Mouse (Mus musculus) midbrain, embryonic 11.5 days (tissue): ENCODE measurements around the gene Foxp1. TPM values are rescaled to one million over a fixed set of nuclear protein-coding genes. Genes with fewer than 3 reads are reported as not detected.

Experiments
- ATAC-seq: fragments of 200-750 bp; cut with Nextera tagmentation; 2 replicates; pipeline ENCODE4 v1.8.0; 2017; ENCODE audit warnings: moderate TSS enrichment, moderate library complexity; ENCODE audit not compliant: low FRiP score
- DNase-seq: peaks from one replicate; pipeline ENCODE4 v3.0.0; 2015; ENCODE audit warnings: low spot score; ENCODE audit errors: missing footprints
- H3K27ac ChIP-seq: fragments of 300-500 bp; sonication (generic); 2 replicates; pipeline ENCODE4 v1.5.1; 2014; ENCODE audit warnings: low read depth, low read length
- H3K27me3 ChIP-seq: fragments of 300-500 bp; sonication (generic); 2 replicates; pipeline ENCODE4 v1.6.1; 2014; ENCODE audit warnings: mild to moderate bottlenecking, low read length, moderate library complexity, mixed read lengths; ENCODE audit not compliant: control insufficient read depth, insufficient read depth
- H3K36me3 ChIP-seq: fragments of 300-500 bp; sonication (generic); 2 replicates; pipeline ENCODE4 v1.6.1; 2014; ENCODE audit warnings: mild to moderate bottlenecking, low read length, moderate library complexity, mixed read lengths; ENCODE audit not compliant: control insufficient read depth, insufficient read depth
- H3K4me1 ChIP-seq: fragments of 300-500 bp; sonication (generic); 2 replicates; pipeline ENCODE4 v1.6.1; 2014; ENCODE audit warnings: low read length; ENCODE audit not compliant: control insufficient read depth, insufficient read depth
- H3K4me2 ChIP-seq: fragments of 300-500 bp; sonication (generic); 2 replicates; pipeline ENCODE4 v1.6.1; 2014; ENCODE audit warnings: mild to moderate bottlenecking, moderate library complexity
- H3K4me3 ChIP-seq: fragments of 300-500 bp; sonication (generic); 2 replicates; pipeline ENCODE4 v1.5.1; 2014; ENCODE audit warnings: low read depth, low read length
- H3K9ac ChIP-seq: fragments of 300-500 bp; sonication (generic); 2 replicates; pipeline ENCODE4 v1.6.1; 2014; ENCODE audit warnings: low read length
- H3K9me3 ChIP-seq: fragments of 300-500 bp; sonication (generic); 2 replicates; pipeline ENCODE4 v1.6.1; 2016; ENCODE audit warnings: low read length; ENCODE audit not compliant: control insufficient read depth
- WGBS: fragments of 180-500 bp; shearing (Covaris S2); extraction: QIAGEN DNeasy Blood & Tissue Kit; methylation state at CpG from one replicate; pipeline ENCODE4 v1.1.7; 2014; 5-methylcytosine and 5-hydroxymethylcytosine counted together
- polyA plus RNA-seq: library from polyadenylated mRNA; unstranded; fragments of >200 nt; fragmentation: Nextera tagmentation; extraction: Ambion mirVana; gene quantifications from 2 replicates; pipeline ENCODE4 v1.2.1, GENCODE M21; 2014

Foxp1 gene
- polyA plus RNA-seq, 1 experiment from 2014 or later: 86.2 TPM

DNA sequence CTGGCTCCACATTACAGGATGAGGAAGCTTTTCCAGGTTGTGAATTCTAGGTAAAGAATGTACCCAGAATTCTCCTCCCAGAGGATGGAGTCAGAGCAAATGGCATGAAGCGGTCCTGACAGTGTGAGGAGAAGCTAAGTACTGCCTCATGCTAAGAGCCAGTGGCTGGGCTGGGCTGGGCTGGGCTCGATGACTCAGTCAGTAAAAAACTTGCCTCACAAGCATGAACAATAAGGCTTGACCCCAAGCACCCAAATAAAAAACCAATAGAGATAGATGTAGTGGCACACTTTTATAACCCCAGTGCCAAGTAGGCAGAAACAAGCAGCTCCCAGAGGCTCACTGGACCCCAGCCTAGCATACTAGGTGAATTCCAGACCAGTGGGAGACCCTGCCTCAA lies 304.7 kb downstream of the Foxp1 start:
- no peaks in the 10 kb centered on the region for H3K27me3 ChIP-seq
- ATAC-seq: no peak
- H3K9me3 ChIP-seq: no peaks in the 10 kb centered on the region
- H3K4me2 ChIP-seq: no peak overlapping the region
- DNase-seq: peak; percentile 68
- WGBS: 84% methylated on average over 2 of the region's 2 CpGs
- no peaks in the 10 kb centered on the region; the same call in 1 of the 2 replicates for H3K4me1 ChIP-seq
- no peak overlapping the region for H3K4me3 ChIP-seq
- no peak overlapping the region for H3K9ac ChIP-seq
- H3K27ac ChIP-seq: no peak overlapping the region
- no peaks in the 10 kb centered on the region for H3K36me3 ChIP-seq

DNA sequence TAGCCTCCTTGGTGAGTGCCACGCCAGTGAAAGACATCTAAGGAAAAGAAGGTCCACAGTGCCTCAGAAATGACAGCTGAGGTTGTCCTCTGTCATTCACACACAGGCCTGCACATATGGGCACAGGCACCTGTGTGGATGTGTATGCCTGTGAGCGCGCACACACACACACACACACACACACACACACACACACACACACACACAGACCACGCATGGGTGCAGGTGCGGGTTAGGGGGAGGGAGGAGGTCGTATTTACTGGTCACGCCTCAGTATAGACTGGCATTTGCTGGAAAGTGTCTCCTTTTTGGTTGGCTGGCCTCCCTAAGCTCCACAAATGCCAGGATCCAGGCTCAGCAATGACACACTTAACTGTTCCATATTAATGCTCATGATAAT lies 305.4 kb downstream of the Foxp1 start:
- Histone ChIP-seq H3K4me2 (no peak overlapping the region), H3K4me1 (peaks cover 2% of the 10 kb centered on the region; the same call in 1 of the 2 replicates), H3K27me3 (no peaks in the 10 kb centered on the region), H3K9me3 (no peaks in the 10 kb centered on the region), H3K4me3 (no peak overlapping the region), H3K27ac (no peak overlapping the region), H3K36me3 (no peaks in the 10 kb centered on the region), H3K9ac (no peak overlapping the region)
- peak; percentile 84 for DNase-seq
- 77% methylated on average over 7 of the region's 7 CpGs for WGBS
- no peak for ATAC-seq

DNA sequence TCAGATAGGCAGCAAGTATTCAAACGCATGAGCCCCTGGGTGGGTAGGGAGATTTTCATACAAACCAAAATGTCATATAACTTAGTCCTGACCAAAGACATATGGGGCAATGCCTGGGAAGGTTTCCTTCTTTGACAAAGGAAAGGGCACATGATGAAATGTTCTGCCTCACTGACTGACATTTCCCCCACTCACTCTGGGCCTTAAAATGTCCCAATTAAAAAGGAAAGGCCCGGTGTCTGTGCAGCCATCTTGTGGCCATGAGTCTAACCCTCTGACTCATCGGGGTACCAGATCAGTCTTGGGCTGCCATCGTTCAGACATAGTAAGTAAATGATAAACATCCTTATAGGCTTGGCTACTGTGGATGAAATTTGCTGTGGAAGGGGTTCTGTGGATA lies 310.1 kb downstream of the Foxp1 start:
- 84% methylated on average over 4 of the region's 4 CpGs for WGBS
- peak; percentile 75 for DNase-seq
- H3K27ac ChIP-seq: no peak overlapping the region

DNA sequence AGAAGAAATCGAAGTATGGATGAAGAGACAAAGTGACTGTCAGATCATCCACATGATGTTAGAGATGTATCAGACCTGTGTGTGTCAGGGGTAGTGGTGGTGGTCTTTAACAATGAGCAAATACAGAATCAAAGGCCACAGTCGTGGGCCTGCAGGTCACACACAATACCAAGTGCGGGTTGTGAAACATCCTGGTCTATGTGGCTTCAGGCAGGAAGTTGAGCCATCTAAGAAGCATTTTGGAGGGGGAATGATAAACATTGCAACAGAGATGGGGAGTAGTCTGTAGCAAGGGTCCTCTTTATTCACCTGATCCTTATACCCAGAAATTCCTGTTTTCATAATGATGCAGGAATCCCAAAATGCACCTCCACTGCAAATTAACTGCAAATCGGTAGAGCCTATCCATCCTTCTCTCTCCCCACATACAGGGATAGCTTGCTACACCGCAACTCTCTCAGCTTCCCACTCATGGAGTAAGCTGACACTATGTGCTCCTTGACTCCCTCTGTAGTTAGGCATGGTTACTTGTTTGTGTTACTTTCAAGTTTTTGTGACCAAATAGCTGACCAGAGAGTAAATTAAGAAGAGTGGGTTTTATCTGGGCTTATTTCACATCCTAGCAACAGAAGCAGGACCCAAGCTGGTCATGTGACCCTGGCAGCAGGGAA lies 310.7 kb downstream of the Foxp1 start:
- WGBS: 83% methylated on average over 5 of the region's 5 CpGs
- no peak for ATAC-seq
- H3K4me1 ChIP-seq: peaks cover 13% of the 10 kb centered on the region

More for the DNA sequence above, 310.1 kb downstream of the Foxp1 start:
- no peaks in the 10 kb centered on the region for H3K9me3 ChIP-seq
- no peak overlapping the region for H3K9ac ChIP-seq
- ATAC-seq: no peak
- no peaks in the 10 kb centered on the region for H3K27me3 ChIP-seq
- peaks cover 8% of the 10 kb centered on the region for H3K4me1 ChIP-seq
- no peaks in the 10 kb centered on the region for H3K36me3 ChIP-seq
- H3K4me3 ChIP-seq: no peak overlapping the region
- H3K4me2 ChIP-seq: no peak overlapping the region

DNA sequence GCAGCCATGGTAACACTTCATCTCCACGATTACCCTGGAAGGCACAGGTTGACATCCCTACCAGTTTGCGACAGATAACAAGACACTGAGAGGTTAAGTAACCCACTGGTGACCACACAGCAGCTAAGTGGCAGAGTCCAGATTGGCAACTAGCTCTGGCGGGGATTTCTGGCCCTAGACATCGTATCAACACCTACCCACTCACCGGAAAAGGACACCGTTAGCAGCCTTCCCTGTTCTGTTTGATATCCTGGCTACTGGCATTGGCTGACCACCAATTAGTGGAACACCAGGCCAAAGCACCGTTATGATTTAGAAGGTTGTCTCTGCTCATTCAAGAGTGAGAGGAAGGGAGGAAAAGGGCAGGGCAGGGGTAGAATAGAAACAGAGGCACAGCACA lies 312.4 kb downstream of the Foxp1 start:
- H3K4me3 ChIP-seq: no peak overlapping the region
- H3K27me3 ChIP-seq: no peaks in the 10 kb centered on the region
- H3K4me1 ChIP-seq: peaks cover 27% of the 10 kb centered on the region
- H3K4me2 ChIP-seq: no peak overlapping the region
- peak; percentile 73 for DNase-seq
- H3K36me3 ChIP-seq: no peaks in the 10 kb centered on the region
- no peak overlapping the region for H3K9ac ChIP-seq
- WGBS: 91% methylated on average over 7 of the region's 7 CpGs
- H3K9me3 ChIP-seq: no peaks in the 10 kb centered on the region
- no peak for ATAC-seq
- H3K27ac ChIP-seq: no peak overlapping the region

More for the DNA sequence above, 310.7 kb downstream of the Foxp1 start:
- Histone ChIP-seq H3K9ac (no peak overlapping the region), H3K4me2 (no peak overlapping the region), H3K4me3 (no peak overlapping the region), H3K36me3 (no peaks in the 10 kb centered on the region), H3K27me3 (no peaks in the 10 kb centered on the region), H3K9me3 (no peaks in the 10 kb centered on the region), H3K27ac (no peak overlapping the region)
- DNase-seq: peak; percentile 62

DNA sequence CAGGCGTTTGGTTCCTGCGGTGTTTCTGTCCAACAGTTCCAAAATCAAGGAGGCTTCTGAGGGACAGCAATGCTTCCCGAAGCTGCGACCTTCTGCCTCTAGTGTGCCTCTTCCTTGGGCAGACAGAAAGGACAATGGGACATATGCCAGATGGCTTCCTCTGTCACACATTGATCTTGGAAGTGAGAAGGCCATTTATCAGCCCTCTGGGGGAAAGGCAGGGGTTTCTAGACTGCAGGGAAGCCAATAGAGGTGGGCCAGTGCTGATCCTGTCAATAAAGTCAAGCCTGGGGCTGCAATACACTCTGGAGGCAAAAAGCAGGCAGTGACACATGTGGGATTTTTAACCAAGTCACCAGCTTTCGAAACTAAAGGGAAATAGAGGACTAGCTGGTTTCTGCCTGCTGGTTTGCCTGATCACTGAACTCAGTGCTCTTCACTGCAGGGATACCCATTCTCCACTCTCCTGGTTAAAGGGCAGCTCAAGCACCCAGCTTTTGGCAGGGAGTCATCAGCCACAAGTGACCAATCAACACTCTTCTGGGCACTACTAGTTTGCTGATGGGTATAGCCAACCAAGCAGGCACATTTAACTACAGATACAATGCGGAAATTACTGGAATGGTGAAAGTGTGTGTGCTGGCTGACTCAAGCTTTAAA lies 315.2 kb downstream of the Foxp1 start:
- no peak overlapping the region for H3K4me2 ChIP-seq
- no peaks in the 10 kb centered on the region for H3K9me3 ChIP-seq
- no peaks in the 10 kb centered on the region for H3K27me3 ChIP-seq
- 45% methylated on average over 6 of the region's 6 CpGs for WGBS
- peak; percentile 86 for DNase-seq
- H3K4me3 ChIP-seq: no peak overlapping the region
- H3K27ac ChIP-seq: no peak overlapping the region
- ATAC-seq: no peak
- H3K36me3 ChIP-seq: no peaks in the 10 kb centered on the region
- peaks cover 52% of the 10 kb centered on the region for H3K4me1 ChIP-seq
- no peak overlapping the region for H3K9ac ChIP-seq

DNA sequence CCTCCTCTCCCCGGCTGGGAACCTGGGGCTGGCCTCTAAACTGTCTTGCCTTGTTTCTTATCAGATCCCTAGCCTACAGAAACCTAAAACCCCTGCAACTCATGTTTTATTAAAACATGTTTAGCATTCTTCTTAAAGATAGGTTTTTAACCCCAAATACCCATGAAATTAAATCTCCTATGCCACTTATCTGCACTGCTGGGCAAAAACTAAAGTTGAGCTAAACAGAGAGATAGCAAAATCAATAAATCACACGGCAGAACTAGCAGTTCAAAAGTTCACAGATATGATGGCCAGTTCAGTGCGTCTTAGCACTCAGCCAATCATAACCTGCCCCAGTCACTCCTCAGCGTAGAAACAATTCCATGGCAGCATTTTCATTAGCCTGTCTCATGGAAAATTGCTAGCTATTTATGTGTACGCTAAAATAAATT lies 316.1 kb downstream of the Foxp1 start:
- H3K4me1 ChIP-seq: peaks cover 54% of the 10 kb centered on the region
- no peak overlapping the region for H3K4me3 ChIP-seq
- H3K4me2 ChIP-seq: no peak overlapping the region
- H3K9me3 ChIP-seq: no peaks in the 10 kb centered on the region
- H3K9ac ChIP-seq: no peak overlapping the region
- DNase-seq (peak; percentile 86), ATAC-seq (no peak)
- H3K27me3 ChIP-seq: no peaks in the 10 kb centered on the region
- 36% methylated on average over 5 of the region's 5 CpGs for WGBS
- no peaks in the 10 kb centered on the region for H3K36me3 ChIP-seq
- no peak overlapping the region for H3K27ac ChIP-seq

DNA sequence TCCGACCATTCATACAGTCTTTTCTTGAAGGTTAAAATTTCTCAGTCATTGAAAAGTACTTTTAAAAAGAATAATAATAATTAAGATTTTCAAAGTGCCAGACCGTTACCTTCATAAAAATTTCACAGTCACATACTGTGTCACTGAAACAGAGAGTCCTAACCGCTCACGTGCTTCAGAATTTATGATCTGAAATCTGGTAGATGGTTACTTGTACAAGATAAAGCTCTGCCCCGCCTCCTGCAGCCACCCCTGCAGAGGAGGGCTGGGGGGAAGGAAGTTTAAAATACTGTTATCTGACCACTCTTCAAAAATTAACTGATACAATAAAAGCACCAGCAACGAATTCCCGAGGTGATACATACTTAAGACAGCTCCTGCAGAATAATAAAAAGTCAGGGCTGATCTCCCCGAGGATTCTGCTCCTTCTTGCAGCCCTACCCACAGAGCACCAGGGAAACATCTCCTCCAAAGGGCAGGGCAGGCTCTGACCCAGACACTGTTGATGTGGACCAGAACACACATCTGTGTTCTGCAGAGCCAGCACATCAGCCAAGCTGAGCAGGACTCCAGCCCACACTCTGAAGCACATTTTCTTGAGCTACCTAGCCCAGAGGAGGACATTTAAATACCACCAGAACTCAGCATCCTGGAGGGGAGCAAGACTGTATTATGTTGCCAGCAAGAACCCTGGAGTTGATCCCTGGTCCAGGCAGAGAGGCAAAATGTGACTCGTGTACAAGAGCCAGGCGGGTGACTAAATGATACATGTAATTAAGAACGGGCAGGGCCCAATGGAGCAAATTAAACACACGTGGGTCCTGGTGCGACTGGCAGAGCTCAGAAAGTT lies 316.7 kb downstream of the Foxp1 start:
- H3K36me3 ChIP-seq: no peaks in the 10 kb centered on the region
- DNase-seq: peak; percentile 84
- H3K27ac ChIP-seq: no peak overlapping the region
- H3K27me3 ChIP-seq: no peaks in the 10 kb centered on the region
- H3K9ac ChIP-seq: no peak overlapping the region
- WGBS: 25% methylated on average over 13 of the region's 13 CpGs
- peaks cover 60% of the 10 kb centered on the region for H3K4me1 ChIP-seq
- no peaks in the 10 kb centered on the region for H3K9me3 ChIP-seq
- ATAC-seq: no peak
- no peak overlapping the region for H3K4me3 ChIP-seq
- H3K4me2 ChIP-seq: 0 out of 2 replicates have a peak overlapping the region, but pooled peaks have one; percentile 2
